Mouse (Mus musculus) neural tube, embryonic 11.5 days (tissue): ENCODE measurements at regions not wholly inside any gene's neighbourhood (a gene's known extent, or its start where the extent isn't known, plus 50 kb on each side); places are given as distances from the start of the nearest gene placed in this dataset.
"Not testable (repeated sequence)": the region's sequence is repeated elsewhere in the genome, so short reads cannot be mapped to it uniquely, and the experiment has no call there.

Experiments used
- ATAC-seq: fragments of 200-750 bp; cut with Nextera tagmentation; 2 replicates; pipeline ENCODE4 v1.8.0; 2017; ENCODE audit warnings: moderate number of reproducible peaks, mild to moderate bottlenecking, moderate TSS enrichment, moderate library complexity; ENCODE audit not compliant: insufficient read depth, low FRiP score, low TSS enrichment
- DNase-seq: peaks from one replicate; pipeline ENCODE4 v3.0.0-alpha.2; 2015; ENCODE audit warnings: low spot score
- H3K27ac ChIP-seq: fragments of 300-500 bp; sonication (generic); 2 replicates; pipeline ENCODE4 v1.5.1; 2014; ENCODE audit warnings: low read depth, mild to moderate bottlenecking, low read length
- H3K27me3 ChIP-seq: fragments of 300-500 bp; sonication (generic); 2 replicates; pipeline ENCODE4 v1.6.1; 2014; ENCODE audit warnings: mild to moderate bottlenecking, low read length, mixed read lengths; ENCODE audit not compliant: control insufficient read depth, insufficient read depth
- H3K36me3 ChIP-seq: fragments of 300-500 bp; sonication (generic); 2 replicates; pipeline ENCODE4 v1.6.1; 2014; ENCODE audit warnings: mild to moderate bottlenecking, low read length, moderate library complexity, mixed read lengths; ENCODE audit not compliant: control insufficient read depth, insufficient read depth
- H3K4me1 ChIP-seq: fragments of 300-500 bp; sonication (generic); 2 replicates; pipeline ENCODE4 v1.6.1; 2014; ENCODE audit warnings: low read length, mixed read lengths; ENCODE audit not compliant: control insufficient read depth, insufficient read depth
- H3K4me2 ChIP-seq: fragments of 300-500 bp; sonication (generic); 2 replicates; pipeline ENCODE4 v1.6.1; 2014; ENCODE audit warnings: low read depth, mild to moderate bottlenecking, moderate library complexity
- H3K4me3 ChIP-seq: fragments of 300-500 bp; sonication (generic); 2 replicates; pipeline ENCODE4 v1.5.1; 2014; ENCODE audit warnings: low read depth, low read length
- H3K9ac ChIP-seq: fragments of 300-500 bp; sonication (generic); 2 replicates; pipeline ENCODE4 v1.6.1; 2014; ENCODE audit warnings: mild to moderate bottlenecking, low read length
- H3K9me3 ChIP-seq: fragments of 300-500 bp; sonication (generic); 2 replicates; pipeline ENCODE4 v1.6.1; 2016; ENCODE audit warnings: low read length; ENCODE audit not compliant: control insufficient read depth
- WGBS: fragments of 180-500 bp; shearing (Covaris S2); extraction: QIAGEN DNeasy Blood & Tissue Kit; methylation state at CpG from one replicate; pipeline ENCODE4 v1.1.7; 2014; 5-methylcytosine and 5-hydroxymethylcytosine counted together

- no peaks in the 10 kb centered on the region for H3K27me3 ChIP-seq
- H3K9me3 ChIP-seq, result no peaks in the 10 kb centered on the region
- H3K27ac ChIP-seq, result no peak overlapping the region
- H3K4me3 ChIP-seq, result no peak overlapping the region
- H3K9ac ChIP-seq, result no peak overlapping the region
- H3K4me2 ChIP-seq, result no peak overlapping the region
- no peaks in the 10 kb centered on the region for H3K4me1 ChIP-seq
- ATAC-seq, result no peak
- DNase-seq, result no peak
- WGBS, result 91% methylated on average over 2 of the region's 2 CpGs
- H3K36me3 ChIP-seq, result no peaks in the 10 kb centered on the region
Observed at GRCm38 (mm10) chr17:82674593-82674992, 540.5 kb upstream of the Pkdcc start.

GRCm38 (mm10) chr17:82666557-82666956 lies 548.5 kb upstream of the Pkdcc start:
- H3K36me3 ChIP-seq, DNase-seq, H3K9me3 ChIP-seq, H3K9ac ChIP-seq, H3K4me2 ChIP-seq, H3K4me3 ChIP-seq, H3K27me3 ChIP-seq, H3K4me1 ChIP-seq, H3K27ac ChIP-seq, ATAC-seq: not testable (repeated sequence)
- 92% methylated on average over 1 of the region's 1 CpGs for WGBS

GRCm38 (mm10) chr17:82664352-82664751 lies 550.7 kb upstream of the Pkdcc start:
- Histone ChIP-seq H3K4me3 (no peak overlapping the region), H3K27me3 (no peaks in the 10 kb centered on the region), H3K9ac (no peak overlapping the region), H3K9me3 (no peaks in the 10 kb centered on the region), H3K4me2 (no peak overlapping the region), H3K36me3 (no peaks in the 10 kb centered on the region), H3K27ac (no peak overlapping the region), H3K4me1 (no peaks in the 10 kb centered on the region)
- DNase-seq (no peak), ATAC-seq (no peak)
- 94% methylated on average over 6 of the region's 6 CpGs for WGBS

- WGBS, result 82% methylated on average over 1 of the region's 1 CpGs
- no peak overlapping the region for H3K4me3 ChIP-seq
- ATAC-seq, result no peak
Observed at GRCm38 (mm10) chr17:82636459-82637189, 578.5 kb upstream of the Pkdcc start.

GRCm38 (mm10) chr17:82635849-82636248 lies 579.2 kb upstream of the Pkdcc start:
- 83% methylated on average over 4 of the region's 4 CpGs for WGBS
- DNase-seq, result no peak
- Histone ChIP-seq H3K27ac (no peak overlapping the region), H3K36me3 (no peaks in the 10 kb centered on the region), H3K27me3 (no peaks in the 10 kb centered on the region), H3K4me3 (no peak overlapping the region), H3K9ac (no peak overlapping the region), H3K4me1 (no peaks in the 10 kb centered on the region), H3K9me3 (no peaks in the 10 kb centered on the region), H3K4me2 (no peak overlapping the region)
- no peak for ATAC-seq

More at GRCm38 (mm10) chr17:82636459-82637189, 578.5 kb upstream of the Pkdcc start:
- Histone ChIP-seq H3K36me3 (no peaks in the 10 kb centered on the region), H3K27me3 (no peaks in the 10 kb centered on the region), H3K9ac (no peak overlapping the region), H3K9me3 (no peaks in the 10 kb centered on the region), H3K4me1 (no peaks in the 10 kb centered on the region), H3K27ac (no peak overlapping the region), H3K4me2 (no peak overlapping the region)
- DNase-seq, result no peak

- H3K4me2 ChIP-seq, result no peak overlapping the region
- no peaks in the 10 kb centered on the region for H3K4me1 ChIP-seq
- no peak overlapping the region for H3K27ac ChIP-seq
- no peaks in the 10 kb centered on the region for H3K27me3 ChIP-seq
- no peaks in the 10 kb centered on the region for H3K36me3 ChIP-seq
- H3K9me3 ChIP-seq, result no peaks in the 10 kb centered on the region
- ATAC-seq (no peak), DNase-seq (no peak)
- no peak overlapping the region for H3K9ac ChIP-seq
- H3K4me3 ChIP-seq, result no peak overlapping the region
- WGBS, result 78% methylated on average over 3 of the region's 3 CpGs
Observed at GRCm38 (mm10) chr17:82606642-82607175, 608.4 kb upstream of the Pkdcc start.

GRCm38 (mm10) chr17:82583801-82584200 lies 631.3 kb upstream of the Pkdcc start:
- no peak overlapping the region for H3K4me2 ChIP-seq
- no peak overlapping the region for H3K4me3 ChIP-seq
- no peak overlapping the region for H3K9ac ChIP-seq
- DNase-seq (no peak), ATAC-seq (no peak)
- H3K27me3 ChIP-seq, result no peaks in the 10 kb centered on the region
- H3K27ac ChIP-seq, result no peak overlapping the region
- H3K36me3 ChIP-seq, result no peaks in the 10 kb centered on the region
- 63% methylated on average over 2 of the region's 2 CpGs for WGBS
- no peaks in the 10 kb centered on the region for H3K4me1 ChIP-seq
- H3K9me3 ChIP-seq, result no peaks in the 10 kb centered on the region

GRCm38 (mm10) chr17:82533521-82533920 lies 681.6 kb upstream of the Pkdcc start:
- Histone ChIP-seq H3K36me3 (no peaks in the 10 kb centered on the region), H3K27me3 (no peaks in the 10 kb centered on the region), H3K4me2 (no peak overlapping the region), H3K9me3 (no peaks in the 10 kb centered on the region), H3K4me3 (no peak overlapping the region), H3K4me1 (no peaks in the 10 kb centered on the region), H3K27ac (no peak overlapping the region), H3K9ac (no peak overlapping the region)
- 80% methylated on average over 5 of the region's 5 CpGs for WGBS
- no peak for DNase-seq
- no peak for ATAC-seq

GRCm38 (mm10) chr17:82518129-82518528 lies 697.0 kb upstream of the Pkdcc start:
- no peaks in the 10 kb centered on the region for H3K36me3 ChIP-seq
- H3K9me3 ChIP-seq, result no peaks in the 10 kb centered on the region
- H3K4me1 ChIP-seq, result no peaks in the 10 kb centered on the region
- DNase-seq (no peak), ATAC-seq (no peak)
- H3K27me3 ChIP-seq, result no peaks in the 10 kb centered on the region
- no peak overlapping the region for H3K9ac ChIP-seq
- H3K4me3 ChIP-seq, result no peak overlapping the region
- H3K4me2 ChIP-seq, result no peak overlapping the region
- H3K27ac ChIP-seq, result no peak overlapping the region
